Comparison of ENCODE assay signal across 8 mouse cellular contexts in genomic region chr16:55863149-55863815, GRCm38 (mm10). TPM values are rescaled to one million over a fixed set of nuclear protein-coding genes. Genes with fewer than 3 reads are reported as not detected.
A peak's percentile ranks its signal among the peaks of the same experiment; 100 is the strongest.
DNase-seq lines count a peak whose midpoint lies in the region; ATAC-seq and TF ChIP-seq lines count a peak whose summit lies in the region.

No protein-coding gene starts in this region.

- WGBS in forebrain, embryonic 13.5 days, result 26% methylated on average over 7 of the region's 7 CpGs
- 27% methylated on average over 7 of the region's 7 CpGs for WGBS in hindbrain, embryonic 13.5 days

- H3K79me2 ChIP-seq in MEL (ENCODE audit: control insufficient read depth, insufficient read depth, low read length, poor library complexity), result no peaks in the 10 kb centered on the region

- TF ChIP-seq EP300 in MEL (IDR thresholded peaks at IDR 0.05; ENCODE audit: low read depth in 1 of 2, low read length in 2 of 2), result no peak

- peak overlapping the region; percentile 37 to 76 for H3K4me3 ChIP-seq in MEL (ENCODE audit: control insufficient read depth in 1 of 2, insufficient read depth in 1 of 2, low read depth in 2 of 2, low read length in 2 of 2)
- no peak overlapping the region for H3K4me3 ChIP-seq in forebrain, embryonic 13.5 days
- H3K4me3 ChIP-seq in hindbrain, embryonic 13.5 days, result no peak overlapping the region
- peak overlapping the region; percentile 75 for H3K4me3 ChIP-seq in megakaryocyte, embryonic 14.5 days (replicated peaks)

- peaks cover 0 to 3% of the 10 kb centered on the region in 2 experiments; a peak in 2 of 4 replicates for H3K36me3 ChIP-seq in MEL (ENCODE audit: control insufficient read depth in 1 of 2, insufficient read depth in 2 of 2, low read length in 2 of 2)
- H3K36me3 ChIP-seq in forebrain, embryonic 13.5 days (ENCODE audit: poor library complexity, severe bottlenecking), result peaks cover 29% of the 10 kb centered on the region
- peaks cover 29% of the 10 kb centered on the region for H3K36me3 ChIP-seq in hindbrain, embryonic 13.5 days
- H3K36me3 ChIP-seq in megakaryocyte, embryonic 14.5 days (replicated peaks; ENCODE audit: low read length), result peaks cover 47% of the 10 kb centered on the region

- no peak overlapping the region for H3K27ac ChIP-seq in MEL (ENCODE audit: control insufficient read depth, low read depth, low read length)
- H3K27ac ChIP-seq in forebrain, embryonic 13.5 days, result no peak overlapping the region
- no peak overlapping the region for H3K27ac ChIP-seq in hindbrain, embryonic 13.5 days

- H3K4me1 ChIP-seq in MEL (ENCODE audit: control insufficient read depth in 1 of 2, insufficient read depth in 2 of 2, low read length in 2 of 2), result no peaks in the 10 kb centered on the region
- H3K4me1 ChIP-seq in forebrain, embryonic 13.5 days, result no peaks in the 10 kb centered on the region
- no peaks in the 10 kb centered on the region for H3K4me1 ChIP-seq in hindbrain, embryonic 13.5 days (replicated peaks)
- peaks cover 4% of the 10 kb centered on the region; the same call in 1 of the 2 replicates for H3K4me1 ChIP-seq in megakaryocyte, embryonic 14.5 days

- no peak for TF ChIP-seq POLR2A in MEL (IDR thresholded peaks at IDR 0.05; ENCODE audit: control insufficient read depth in 1 of 2, insufficient read depth in 1 of 2, low read depth in 1 of 2, low read length in 2 of 2, poor library complexity in 1 of 2)

- TF ChIP-seq CTCF in MEL (IDR thresholded peaks at IDR 0.05 in 2 of 3, conservative IDR thresholded peaks at IDR 0.05 in 1 of 3; ENCODE audit: control insufficient read depth in 1 of 3, insufficient read depth in 1 of 3, low read depth in 2 of 3, low read length in 3 of 3, poor library complexity in 1 of 3, severe bottlenecking in 1 of 3), result peak in 2 of 3 experiments; percentile 92; a peak in 5 of 6 replicates

- TF ChIP-seq RAD21 in MEL (IDR thresholded peaks at IDR 0.05; ENCODE audit: low read depth, low read length), result peak; percentile 55

- H3K27me3 ChIP-seq in MEL (ENCODE audit: control insufficient read depth in 1 of 2, insufficient read depth in 2 of 2, low read length in 2 of 2), result no peaks in the 10 kb centered on the region
- H3K27me3 ChIP-seq in forebrain, embryonic 13.5 days, result no peaks in the 10 kb centered on the region
- no peaks in the 10 kb centered on the region for H3K27me3 ChIP-seq in hindbrain, embryonic 13.5 days
- H3K27me3 ChIP-seq in megakaryocyte, embryonic 14.5 days (replicated peaks), result no peaks in the 10 kb centered on the region

- ATAC-seq in forebrain, embryonic 13.5 days, result peak; percentile 44
- 0 out of 2 replicates have a peak, but pooled peaks have one; percentile 50 for ATAC-seq in hindbrain, embryonic 13.5 days (ENCODE audit: low FRiP score)

- H3K9ac ChIP-seq in MEL (ENCODE audit: control insufficient read depth, low read depth, low read length, poor library complexity, severe bottlenecking), result no peak overlapping the region; the same call in 1 of the 2 replicates
- no peak overlapping the region for H3K9ac ChIP-seq in forebrain, embryonic 13.5 days
- no peak overlapping the region for H3K9ac ChIP-seq in hindbrain, embryonic 13.5 days

- H3K4me2 ChIP-seq in forebrain, embryonic 13.5 days, result no peak overlapping the region
- H3K4me2 ChIP-seq in hindbrain, embryonic 13.5 days, result no peak overlapping the region

- DNase-seq in MEL (ENCODE audit: low read depth, low spot score), result peak; percentile 88
- peak; percentile 67 for DNase-seq in c-Kit-positive CD71-positive TER-119-negative erythroid progenitor cells, embryonic 14.5 days (ENCODE audit: low read depth)
- DNase-seq in layer of hippocampus, postnatal 14 days (ENCODE audit: low spot score in 2 of 2), result peak; percentile 58 to 82
- DNase-seq in retina, postnatal 7 days (ENCODE audit: low read depth, low spot score), result peak; percentile 54
- DNase-seq in urinary bladder, postnatal 25 days (ENCODE audit: low spot score), result peak; percentile 37

- no peaks in the 10 kb centered on the region for H3K9me3 ChIP-seq in MEL (replicated peaks; ENCODE audit: insufficient read depth, low read length)
- no peaks in the 10 kb centered on the region for H3K9me3 ChIP-seq in forebrain, embryonic 13.5 days (replicated peaks)
- H3K9me3 ChIP-seq in hindbrain, embryonic 13.5 days, result no peaks in the 10 kb centered on the region
- H3K9me3 ChIP-seq in megakaryocyte, embryonic 14.5 days, result no peaks in the 10 kb centered on the region

TF ChIP-seq in MEL, 35 proteins besides CTCF, POLR2A, EP300 and RAD21:
- TF ChIP-seq NRF1 (IDR thresholded peaks at IDR 0.05; ENCODE audit: insufficient read depth, low read depth, low read length, poor library complexity, severe bottlenecking), result no peak
- TF ChIP-seq ETS1 (IDR thresholded peaks at IDR 0.05; ENCODE audit: low read depth, low read length), result peak; percentile 56; the same call in 1 of the 2 replicates
- TF ChIP-seq MYC (IDR thresholded peaks at IDR 0.05; ENCODE audit: low read depth, low read length), result 0 out of 2 replicates have a peak, but pooled peaks have one; percentile 42
- TF ChIP-seq TBP (IDR thresholded peaks at IDR 0.05; ENCODE audit: low read depth, low read length), result peak; percentile 38; the same call in 1 of the 2 replicates
- TF ChIP-seq MAZ (IDR thresholded peaks at IDR 0.05; ENCODE audit: low read depth, low read length), result peak; percentile 39; the same call in 1 of the 2 replicates
- TF ChIP-seq JUND (IDR thresholded peaks at IDR 0.05; ENCODE audit: low read depth, low read length), result no peak
- TF ChIP-seq MAX (IDR thresholded peaks at IDR 0.05; ENCODE audit: low read length), result no peak
- no peak for TF ChIP-seq CHD1 (IDR thresholded peaks at IDR 0.05; ENCODE audit: low read depth, low read length)
- no peak for TF ChIP-seq USF2 (IDR thresholded peaks at IDR 0.05; ENCODE audit: borderline replicate concordance in 1 of 2, insufficient read depth in 1 of 2, low read depth in 1 of 2, low read length in 2 of 2)
- peak; percentile 62; the same call in 1 of the 2 replicates for TF ChIP-seq SIN3A (IDR thresholded peaks at IDR 0.05; ENCODE audit: low read length)
- TF ChIP-seq HCFC1 (IDR thresholded peaks at IDR 0.05; ENCODE audit: low read depth, low read length), result peak; percentile 31; the same call in 1 of the 2 replicates
- peak; percentile 88 for TF ChIP-seq SMC3 (IDR thresholded peaks at IDR 0.05; ENCODE audit: low read depth, low read length)
- peak; percentile 46; the same call in 1 of the 2 replicates for TF ChIP-seq ZNF384 (IDR thresholded peaks at IDR 0.05; ENCODE audit: low read depth, low read length)

RNA-seq across cellular contexts. Expression of gene Nfkbiz, which starts 24.6 kb away (rescaled TPM):
- total RNA-seq in MEL (2012; rRNA removed), result 1.3 and 1.4 TPM in 2 replicates
- 1 to 10 TPM in 1 of 2 experiments, not detected in 1; 2.4 TPM for polyA plus RNA-seq in MEL (2012; ENCODE audit: insufficient read depth in 1 of 2, insufficient read length in 2 of 2, low read depth in 1 of 2, low replicate concordance in 2 of 2, missing spikeins in 1 of 2)
- 1.0 and 1.6 TPM in 2 replicates for polyA plus RNA-seq in forebrain, embryonic 13.5 days (2015; fragmentation: Nextera tagmentation; extraction: Ambion mirVana)
- 1.6 and 3.1 TPM in 2 replicates for polyA plus RNA-seq in hindbrain, embryonic 13.5 days (2015; fragmentation: Nextera tagmentation; extraction: Ambion mirVana)
- 1 to 10 TPM; 4.9 to 5.1 TPM for total RNA-seq in layer of hippocampus, postnatal 14 days (2021)
- 3.0 and 3.4 TPM in 2 replicates for polyA plus RNA-seq in megakaryocyte, embryonic 14.5 days (2012; ENCODE audit: insufficient read depth, low replicate concordance)

RNA-seq across cellular contexts. Expression of gene Nxpe3, which starts 31.8 kb away (rescaled TPM):
- total RNA-seq in MEL (2012; rRNA removed), result 2.5 and 2.7 TPM in 2 replicates
- polyA plus RNA-seq in MEL (2012; ENCODE audit: insufficient read depth in 1 of 2, insufficient read length in 2 of 2, low read depth in 1 of 2, low replicate concordance in 2 of 2, missing spikeins in 1 of 2), result 1 to 10 TPM in 1 of 2 experiments, not detected in 1; 4.3 TPM
- 1.1 and 1.2 TPM in 2 replicates for polyA plus RNA-seq in forebrain, embryonic 13.5 days (2015; fragmentation: Nextera tagmentation; extraction: Ambion mirVana)
- 1.1 and 1.2 TPM in 2 replicates for polyA plus RNA-seq in hindbrain, embryonic 13.5 days (2015; fragmentation: Nextera tagmentation; extraction: Ambion mirVana)
- total RNA-seq in layer of hippocampus, postnatal 14 days (2021), result 10 to 100 TPM in 1 of 2 experiments, 1 to 10 TPM in 1; 9.3 to 10.2 TPM
- polyA plus RNA-seq in megakaryocyte, embryonic 14.5 days (2012; ENCODE audit: insufficient read depth, low replicate concordance), result 0.32 TPM in 1 of 2 replicates, not detected in the other

Comparison
In these comparisons a context has a peak if more than half of its experiments do, and no peak if none do; other contexts are left out.
1. DNase-seq: peak in every context shown above with its lines; median percentile 88 in MEL; 70 in layer of hippocampus, postnatal 14 days; 67 in c-Kit-positive CD71-positive TER-119-negative erythroid progenitor cells, embryonic 14.5 days; 54 in retina, postnatal 7 days; 37 in urinary bladder, postnatal 25 days.
2. H3K4me3 ChIP-seq: peak in MEL (2 of 2) and megakaryocyte, embryonic 14.5 days (single experiment); none in forebrain, embryonic 13.5 days (single experiment) and hindbrain, embryonic 13.5 days (single experiment).